ENCODE assay signal across 9 mouse cellular contexts in genomic region chr5:136061567-136061966, GRCm38 (mm10). TPM values are rescaled to one million over a fixed set of nuclear protein-coding genes. Genes with fewer than 3 reads are reported as not detected.
DNase-seq lines count a peak whose midpoint lies in the region; ATAC-seq and TF ChIP-seq lines count a peak whose summit lies in the region.
"Had no signal": no experiment of that assay in that cellular context is flagged by ENCODE, and none has a peak within 500 bp of the region (broad histone marks: within the 10 kb centered on the region; RNA-seq: fewer than 3 reads in every experiment).

No protein-coding gene starts in this region.

- H3K9me3 ChIP-seq in ES-E14 (ENCODE audit: control insufficient read depth, insufficient read depth, low read depth, low read length), result no peaks in the 10 kb centered on the region
- H3K9me3 ChIP-seq: limb, embryonic 13.5 days had no signal

- no peak overlapping the region; the same call in 1 of the 2 replicates for H3K27ac ChIP-seq in ES-E14 (ENCODE audit: insufficient read depth, low read depth, low read length, poor library complexity, severe bottlenecking)
- H3K27ac ChIP-seq: limb, embryonic 13.5 days had no signal

- peaks cover 0 to 15% of the 10 kb centered on the region in 2 experiments; a peak in 1 of 4 replicates for H3K4me1 ChIP-seq in ES-E14 (ENCODE audit: control insufficient read depth in 2 of 2, insufficient read depth in 2 of 2, low read length in 2 of 2, poor library complexity in 1 of 2)

- no peaks in the 10 kb centered on the region for H3K36me3 ChIP-seq in ES-E14 (ENCODE audit: control insufficient read depth, insufficient read depth, low read length, poor library complexity, severe bottlenecking)
- H3K36me3 ChIP-seq: limb, embryonic 13.5 days had no signal

- in situ Hi-C loops in ES-E14 (cut with MboI; ENCODE audit: low sequenced_read_pairs in 2 of 2, unreplicated experiment in 2 of 2), result no loop called here

- H3K4me3 ChIP-seq in ES-E14 (ENCODE audit: insufficient read depth in 1 of 2, low read depth in 1 of 2, low read length in 2 of 2, poor library complexity in 1 of 2, severe bottlenecking in 1 of 2), result no peak overlapping the region
- H3K4me3 ChIP-seq: limb, embryonic 13.5 days had no signal

- no peak overlapping the region for H3K9ac ChIP-seq in ES-E14 (ENCODE audit: insufficient read depth, low read depth, low read length, poor library complexity, severe bottlenecking)
- H3K9ac ChIP-seq: limb, embryonic 13.5 days had no signal

- DNase-seq in ES-E14 (ENCODE audit: low read depth, low spot score), result no peak
- DNase-seq in adrenal gland, adult 8-10 months, result peak; percentile 62
- DNase-seq in embryo, embryonic 9.5 days (ENCODE audit: extremely low spot score), result peak; percentile 82
- peak; percentile 89 for DNase-seq in heart, postnatal 4 days
- DNase-seq in layer of hippocampus, postnatal 25 days (ENCODE audit: extremely low spot score in 1 of 2, low spot score in 1 of 2), result peak; percentile 69 to 86
- DNase-seq in spleen, adult 12 weeks (ENCODE audit: low spot score), result peak; percentile 56

- ATAC-seq in megakaryocyte progenitor cell, adult 5-6 weeks (replicated peaks; ENCODE audit: poor library complexity), result peak; percentile 83
- no peak for ATAC-seq in inflammation-experienced regulatory T-cells, adult 6 months

TF ChIP-seq in ES-E14, 5 proteins besides CTCF, POLR2A, EP300 and RAD21:
- TF ChIP-seq ZNF384 (IDR thresholded peaks at IDR 0.05; ENCODE audit: low read depth, low read length) (no peak), MAFK (IDR thresholded peaks at IDR 0.05; ENCODE audit: insufficient read depth, low read depth, low read length) (no peak), ZC3H11A (IDR thresholded peaks at IDR 0.05; ENCODE audit: borderline replicate concordance, low read depth, low read length) (peak; percentile 71; the same call in 1 of the 2 replicates), CHD2 (IDR thresholded peaks at IDR 0.05; ENCODE audit: low read depth, low read length) (no peak)

RNA-seq across cellular contexts. Expression of gene Upk3bl, which starts 7.3 kb away (rescaled TPM):
- total RNA-seq in ES-E14 (2012; rRNA removed), result 2.2 and 5.1 TPM in 2 replicates
- under 1 TPM in 1 of 4 experiments, not detected in 3; 0.41 TPM for total RNA-seq in adrenal gland, adult 8-10 months (2022)
- total RNA-seq in heart, postnatal 4 days (2021), result not detected
- total RNA-seq in layer of hippocampus, postnatal 25 days (2021), result not detected
- total RNA-seq in megakaryocyte progenitor cell, adult 5-6 weeks (2015), result 0.59 and 1.4 TPM in 2 replicates
- 0.17 and 1.0 TPM in 2 replicates for total RNA-seq in megakaryocyte progenitor cell, adult 5-6 weeks (2017)
- polyA plus RNA-seq in inflammation-experienced regulatory T-cells, adult 6 months (2017; shearing (Covaris generic)), result not detected

RNA-seq across cellular contexts. Expression of gene Rasa4, which starts 22.1 kb away (rescaled TPM):
- 17.4 and 21.7 TPM in 2 replicates for total RNA-seq in ES-E14 (2012; rRNA removed)
- 10 to 100 TPM; 15.0 to 39.0 (median 29.5) TPM for total RNA-seq in adrenal gland, adult 8-10 months (2022)
- total RNA-seq in heart, postnatal 4 days (2021), result 1 to 10 TPM; 2.1 to 2.4 TPM
- 1 to 10 TPM; 2.5 to 3.4 TPM for total RNA-seq in layer of hippocampus, postnatal 25 days (2021)
- 31.4 and 43.2 TPM in 2 replicates for total RNA-seq in megakaryocyte progenitor cell, adult 5-6 weeks (2015)
- total RNA-seq in megakaryocyte progenitor cell, adult 5-6 weeks (2017), result 21.5 and 31.9 TPM in 2 replicates
- 1 to 10 TPM; 1.5 to 2.4 (median 1.7) TPM for polyA plus RNA-seq in inflammation-experienced regulatory T-cells, adult 6 months (2017; shearing (Covaris generic))

RNA-seq across cellular contexts. Expression of gene Upk3b, which starts 23.3 kb away (rescaled TPM):
- total RNA-seq in ES-E14 (2012; rRNA removed), result 1.6 and 2.2 TPM in 2 replicates
- 1 to 10 TPM; 2.8 to 6.9 (median 5.4) TPM for total RNA-seq in adrenal gland, adult 8-10 months (2022)
- total RNA-seq in heart, postnatal 4 days (2021), result 10 to 100 TPM; 25.8 to 30.7 TPM
- total RNA-seq in layer of hippocampus, postnatal 25 days (2021), result not detected
- total RNA-seq in megakaryocyte progenitor cell, adult 5-6 weeks (2015), result not detected in 2 replicates
- not detected in 2 replicates for total RNA-seq in megakaryocyte progenitor cell, adult 5-6 weeks (2017)
- polyA plus RNA-seq in inflammation-experienced regulatory T-cells, adult 6 months (2017; shearing (Covaris generic)), result under 1 TPM in 1 of 3 experiments, not detected in 2; 0.16 TPM

RNA-seq across cellular contexts. Expression of gene Polr2j, which starts 54.9 kb away (rescaled TPM):
- 168 and 195 TPM in 2 replicates for total RNA-seq in ES-E14 (2012; rRNA removed)
- 10 to 100 TPM; 74.7 to 93.5 (median 85.9) TPM for total RNA-seq in adrenal gland, adult 8-10 months (2022)
- 10 to 100 TPM; 63.4 to 67.3 TPM for total RNA-seq in heart, postnatal 4 days (2021)
- 10 to 100 TPM; 72.0 to 86.0 TPM for total RNA-seq in layer of hippocampus, postnatal 25 days (2021)
- 115 and 120 TPM in 2 replicates for total RNA-seq in megakaryocyte progenitor cell, adult 5-6 weeks (2015)
- 127 and 153 TPM in 2 replicates for total RNA-seq in megakaryocyte progenitor cell, adult 5-6 weeks (2017)
- polyA plus RNA-seq in inflammation-experienced regulatory T-cells, adult 6 months (2017; shearing (Covaris generic)), result 100 to 1,000 TPM; 120 to 150 (median 121) TPM
